Mouse (Mus musculus): ENCODE data around the gene Sept4. TPM values are rescaled to one million over a fixed set of nuclear protein-coding genes. Genes with fewer than 3 reads are reported as not detected.

Sept4 gene
- total and polyA plus RNA-seq, 2 experiments from 2014 or later, result 39.6 to 54.9 TPM

- ATAC-seq (peak; percentile 79), DNase-seq (ENCODE audit: low spot score) (peak; percentile 65)
- Histone ChIP-seq H3K4me1 (ENCODE audit: insufficient read depth, low read length) (peaks cover 6% of the 10 kb centered on the region; the same call in 1 of the 2 replicates), H3K36me3 (ENCODE audit: insufficient read depth, low read length) (no peaks in the 10 kb centered on the region), H3K4me3 (ENCODE audit: low read length) (peak overlapping the region; percentile 48), H3K27me3 (ENCODE audit: insufficient read depth, low read length) (no peaks in the 10 kb centered on the region), H3K4me2 (ENCODE audit: low read depth, low read length) (peak overlapping the region; percentile 87), H3K9me3 (ENCODE audit: low read length) (no peaks in the 10 kb centered on the region), H3K27ac (peak overlapping the region; percentile 80), H3K9ac (replicated peaks; ENCODE audit: low read length) (peak overlapping the region; percentile 65)
- no peak for TF ChIP-seq CTCF (IDR thresholded peaks at IDR 0.05; ENCODE audit: low read depth)
- under 1% methylated on average over 40 of the region's 40 CpGs for WGBS
Measured at GRCm38 (mm10) chr11:87578249-87578962, 9.7 kb downstream of the Sept4 start.

- Histone ChIP-seq H3K36me3 (ENCODE audit: insufficient read depth, low read length) (no peaks in the 10 kb centered on the region), H3K4me3 (ENCODE audit: low read length) (peak overlapping the region; percentile 48), H3K27ac (peak overlapping the region; percentile 80), H3K4me1 (ENCODE audit: insufficient read depth, low read length) (peaks cover 6% of the 10 kb centered on the region; the same call in 1 of the 2 replicates), H3K9me3 (ENCODE audit: low read length) (no peaks in the 10 kb centered on the region), H3K4me2 (ENCODE audit: low read depth, low read length) (peak overlapping the region; percentile 87), H3K27me3 (ENCODE audit: insufficient read depth, low read length) (no peaks in the 10 kb centered on the region), H3K9ac (replicated peaks; ENCODE audit: low read length) (peak overlapping the region; percentile 65)
- ATAC-seq (peak; percentile 62), DNase-seq (ENCODE audit: low spot score) (peak; percentile 47)
- 8% methylated on average over 10 of the region's 10 CpGs for WGBS
- peak; percentile 7; the same call in 1 of the 2 replicates for TF ChIP-seq CTCF (IDR thresholded peaks at IDR 0.05; ENCODE audit: low read depth)
Measured at GRCm38 (mm10) chr11:87578963-87579601, 10.4 kb downstream of the Sept4 start.

DNA sequence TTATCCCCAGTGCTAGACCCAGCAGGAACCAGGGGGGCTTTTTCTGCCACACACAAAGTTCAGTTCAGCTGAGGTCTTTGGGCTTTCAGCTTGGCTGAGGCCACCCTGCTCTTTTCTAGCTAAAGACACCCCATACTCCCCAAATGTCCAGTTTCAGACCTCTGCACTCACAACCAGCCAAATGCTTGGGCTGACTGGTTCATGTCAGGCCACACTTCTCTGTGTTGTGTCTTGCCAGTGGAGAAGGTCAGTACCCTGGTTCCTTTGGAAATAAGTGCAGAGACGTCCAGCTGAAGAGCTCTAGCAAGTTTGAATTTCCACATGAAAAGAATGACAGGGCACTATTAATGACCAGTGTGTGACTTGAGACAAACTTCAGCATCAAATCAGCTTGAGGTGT, 11.0 kb downstream of the Sept4 start:
- H3K36me3 ChIP-seq (ENCODE audit: insufficient read depth, low read length), result no peaks in the 10 kb centered on the region
- TF ChIP-seq CTCF (IDR thresholded peaks at IDR 0.05; ENCODE audit: low read depth), result no peak
- H3K27me3 ChIP-seq (ENCODE audit: insufficient read depth, low read length), result no peaks in the 10 kb centered on the region
- H3K9me3 ChIP-seq (ENCODE audit: low read length), result no peaks in the 10 kb centered on the region
- 16% methylated on average over 1 of the region's 1 CpGs for WGBS
- H3K4me2 ChIP-seq (ENCODE audit: low read depth, low read length), result peak overlapping the region; percentile 87; the same call in 1 of the 2 replicates
- ATAC-seq, result no peak
- peaks cover 6% of the 10 kb centered on the region; the same call in 1 of the 2 replicates for H3K4me1 ChIP-seq (ENCODE audit: insufficient read depth, low read length)
- no peak overlapping the region for H3K4me3 ChIP-seq (ENCODE audit: low read length)
- peak overlapping the region; percentile 80; the same call in 1 of the 2 replicates for H3K27ac ChIP-seq
- no peak overlapping the region for H3K9ac ChIP-seq (replicated peaks; ENCODE audit: low read length)
- no peak for DNase-seq (ENCODE audit: low spot score)

DNA sequence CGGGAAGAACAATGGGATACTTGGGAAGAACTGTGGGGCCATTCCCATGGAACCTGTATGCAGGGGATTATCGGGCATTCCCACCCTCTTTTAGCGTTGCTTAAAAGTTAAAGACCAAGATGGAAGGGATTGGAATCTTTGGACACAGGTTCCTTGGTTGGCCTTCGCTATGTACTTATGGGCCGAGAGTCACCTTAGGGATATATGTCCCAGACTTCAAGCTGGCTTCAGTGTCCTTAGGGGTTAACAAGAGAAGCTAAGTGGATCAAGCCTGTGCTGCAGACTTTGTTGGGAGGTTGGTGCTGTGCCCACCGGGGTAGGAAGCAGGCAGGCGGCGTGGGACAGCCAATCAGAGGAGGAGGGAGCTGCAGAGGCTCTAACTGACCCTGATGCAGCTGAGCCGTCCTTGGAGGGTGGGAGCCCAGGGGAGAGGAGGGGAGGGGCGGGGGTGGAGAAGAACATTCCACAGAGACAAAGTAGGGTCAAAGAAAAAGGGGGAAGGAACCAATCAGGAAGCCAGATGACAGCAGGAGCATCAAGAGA, 11.9 kb downstream of the Sept4 start:
- H3K4me3 ChIP-seq (ENCODE audit: low read length), result no peak overlapping the region
- no peak overlapping the region for H3K9ac ChIP-seq (replicated peaks; ENCODE audit: low read length)
- H3K4me1 ChIP-seq (ENCODE audit: insufficient read depth, low read length), result peaks cover 6% of the 10 kb centered on the region; the same call in 1 of the 2 replicates
- ATAC-seq, result no peak
- no peak for TF ChIP-seq CTCF (IDR thresholded peaks at IDR 0.05; ENCODE audit: low read depth)
- no peak overlapping the region for H3K27ac ChIP-seq
- no peaks in the 10 kb centered on the region for H3K27me3 ChIP-seq (ENCODE audit: insufficient read depth, low read length)
- H3K36me3 ChIP-seq (ENCODE audit: insufficient read depth, low read length), result no peaks in the 10 kb centered on the region
- H3K9me3 ChIP-seq (ENCODE audit: low read length), result no peaks in the 10 kb centered on the region
- 51% methylated on average over 10 of the region's 10 CpGs for WGBS
- no peak overlapping the region for H3K4me2 ChIP-seq (ENCODE audit: low read depth, low read length)
- DNase-seq (ENCODE audit: low spot score), result no peak

DNA sequence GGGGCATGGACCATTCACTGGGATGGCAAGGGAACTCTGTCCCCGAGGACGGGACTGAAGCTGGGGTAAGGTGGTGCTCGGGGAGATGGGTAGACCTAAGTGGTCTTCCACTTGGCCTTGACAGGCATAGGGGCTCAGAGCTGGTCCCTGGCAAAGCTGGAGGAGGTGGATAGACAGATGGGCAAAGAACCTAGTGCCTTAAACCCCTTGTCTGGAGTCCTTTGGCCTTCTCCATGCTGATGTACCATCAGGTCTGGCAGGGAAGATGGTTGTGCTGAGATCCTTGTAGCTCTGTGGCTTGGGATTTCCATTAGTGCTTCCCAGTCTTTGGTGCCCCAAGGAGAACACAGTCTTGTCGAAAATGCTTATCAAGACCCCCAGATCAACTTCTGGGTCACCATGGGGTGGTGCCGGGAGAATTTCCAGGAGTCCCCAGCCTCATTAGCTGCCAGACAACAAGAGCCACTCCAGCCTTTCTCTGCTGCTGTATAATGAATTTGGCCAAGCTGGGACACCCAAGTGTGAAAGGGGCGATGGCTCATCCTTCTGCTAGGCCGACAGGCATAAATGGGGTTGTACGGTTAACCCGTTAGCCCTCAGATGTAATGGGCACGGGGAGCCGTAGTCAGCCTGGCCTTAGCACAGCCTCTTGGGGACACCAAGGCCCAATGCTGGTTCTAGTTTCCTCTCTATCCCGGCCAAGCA, 12.6 kb downstream of the Sept4 start:
- Histone ChIP-seq H3K27me3 (ENCODE audit: insufficient read depth, low read length) (no peaks in the 10 kb centered on the region), H3K4me1 (ENCODE audit: insufficient read depth, low read length) (peaks cover 6% of the 10 kb centered on the region; the same call in 1 of the 2 replicates), H3K4me2 (ENCODE audit: low read depth, low read length) (no peak overlapping the region), H3K36me3 (ENCODE audit: insufficient read depth, low read length) (no peaks in the 10 kb centered on the region), H3K9me3 (ENCODE audit: low read length) (no peaks in the 10 kb centered on the region), H3K9ac (replicated peaks; ENCODE audit: low read length) (no peak overlapping the region), H3K27ac (no peak overlapping the region), H3K4me3 (ENCODE audit: low read length) (no peak overlapping the region)
- TF ChIP-seq CTCF (IDR thresholded peaks at IDR 0.05; ENCODE audit: low read depth), result no peak
- WGBS, result 90% methylated on average over 12 of the region's 12 CpGs
- no peak for ATAC-seq
- no peak for DNase-seq (ENCODE audit: low spot score)

DNA sequence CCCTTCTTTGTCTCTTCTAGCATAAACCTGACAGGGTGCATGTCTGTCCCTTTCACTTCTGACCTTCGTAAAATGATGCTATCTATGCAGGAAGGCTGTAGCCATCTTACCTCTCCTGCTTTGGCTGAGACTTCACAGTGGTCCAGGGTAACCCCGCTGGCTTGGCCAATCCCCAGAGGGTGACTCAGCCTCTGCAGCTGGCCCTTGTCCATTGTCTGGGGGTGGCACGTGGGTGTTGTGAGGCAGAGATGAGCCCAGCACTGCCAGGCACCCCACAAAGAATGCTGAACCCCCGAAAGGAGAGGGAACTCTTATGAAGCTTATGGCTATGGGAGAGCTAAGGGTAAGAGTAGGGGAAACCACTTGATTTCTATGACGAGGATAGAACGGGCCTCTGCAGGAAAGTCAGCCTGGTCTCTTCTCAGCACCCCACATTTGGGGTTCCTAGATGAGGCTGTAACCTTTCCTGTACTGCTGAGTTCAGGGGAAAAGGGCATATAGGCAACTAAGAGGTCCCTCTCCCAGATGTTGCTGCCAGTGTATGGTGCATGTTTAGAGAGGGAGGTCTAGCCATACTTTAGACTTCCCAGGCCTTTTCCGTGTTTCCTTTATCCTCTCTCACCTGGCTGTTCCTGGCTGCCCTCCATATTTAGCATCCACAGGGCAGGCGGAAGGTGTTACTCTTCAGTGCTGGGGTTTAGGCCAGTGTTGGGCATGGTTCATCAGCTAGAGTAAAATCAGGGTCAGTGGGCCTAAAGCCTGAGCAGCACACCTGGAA, 13.4 kb downstream of the Sept4 start:
- H3K36me3 ChIP-seq (ENCODE audit: insufficient read depth, low read length), result no peaks in the 10 kb centered on the region
- H3K4me3 ChIP-seq (ENCODE audit: low read length), result no peak overlapping the region
- DNase-seq (ENCODE audit: low spot score) (no peak), ATAC-seq (no peak)
- no peak for TF ChIP-seq CTCF (IDR thresholded peaks at IDR 0.05; ENCODE audit: low read depth)
- no peak overlapping the region for H3K27ac ChIP-seq
- H3K9me3 ChIP-seq (ENCODE audit: low read length), result no peaks in the 10 kb centered on the region
- peaks cover 6% of the 10 kb centered on the region; the same call in 1 of the 2 replicates for H3K4me1 ChIP-seq (ENCODE audit: insufficient read depth, low read length)
- no peak overlapping the region for H3K9ac ChIP-seq (replicated peaks; ENCODE audit: low read length)
- no peaks in the 10 kb centered on the region for H3K27me3 ChIP-seq (ENCODE audit: insufficient read depth, low read length)
- H3K4me2 ChIP-seq (ENCODE audit: low read depth, low read length), result no peak overlapping the region
- 81% methylated on average over 8 of the region's 8 CpGs for WGBS

Data from hindbrain, postnatal 0 days (tissue).